Mouse (Mus musculus) T-helper 2 cell (primary cell): ENCODE measurements around the gene Elane.
"Not testable (repeated sequence)": the region's sequence is repeated elsewhere in the genome, so short reads cannot be mapped to it uniquely, and the experiment has no call there.

Source experiments
- in situ Hi-C: fragments of 300-600 bp; cut with MboI, MseI; formaldehyde crosslinking; loops from one replicate; pipeline ENCODE4 v1.15.1; 2025; ENCODE audit warnings: high pct_unique_total_duplicates

The Elane gene

GRCm38 (mm10) chr10:79881981-79882380 lies 4.1 kb upstream of the Elane start:
- in situ Hi-C loops = no loop called here

- in situ Hi-C loops = no loop called here
These were observed 2.6 kb upstream of the Elane start for GRCm38 (mm10) chr10:79883297-79884084.

- in situ Hi-C loops = no loop called here
These were observed 1.6 kb upstream of the Elane start for GRCm38 (mm10) chr10:79884446-79884845.

GRCm38 (mm10) chr10:79884938-79885337 lies 1.1 kb upstream of the Elane start:
- in situ Hi-C loops = not testable (repeated sequence)

- in situ Hi-C loops = no loop called here
These were observed 564 bp downstream of the Elane start for GRCm38 (mm10) chr10:79886611-79887010.

GRCm38 (mm10) chr10:79889386-79889785 lies 3.3 kb downstream of the Elane start:
- in situ Hi-C loops = no loop called here

- in situ Hi-C loops = no loop called here
These were observed 4.6 kb downstream of the Elane start, which contains the start of gene Cfd for GRCm38 (mm10) chr10:79890670-79891069. Cfd (plus strand) TSS chr10:79890853.

GRCm38 (mm10) chr10:79892451-79893118 lies 6.5 kb downstream of the Elane start:
- in situ Hi-C loops = not testable (repeated sequence)

GRCm38 (mm10) chr10:79896306-79896705 lies 10.3 kb downstream of the Elane start:
- in situ Hi-C loops = no loop called here

GRCm38 (mm10) chr10:79896814-79897213 lies 10.8 kb downstream of the Elane start:
- in situ Hi-C loops = no loop called here

- in situ Hi-C loops = no loop called here
These were observed 11.5 kb downstream of the Elane start for GRCm38 (mm10) chr10:79897316-79898245.

GRCm38 (mm10) chr10:79900951-79901410 lies 14.9 kb downstream of the Elane start:
- in situ Hi-C loops = no loop called here

- in situ Hi-C loops = no loop called here
These were observed 20.7 kb downstream of the Elane start for GRCm38 (mm10) chr10:79906712-79907111.

- in situ Hi-C loops = no loop called here
These were observed 21.4 kb downstream of the Elane start for GRCm38 (mm10) chr10:79907415-79907814.

GRCm38 (mm10) chr10:79908167-79909091 lies 22.4 kb downstream of the Elane start, which contains the start of gene Med16:
Med16 (minus strand) TSS chr10:79908923.
- in situ Hi-C loops = no loop called here

- in situ Hi-C loops = no loop called here
These were observed 23.3 kb downstream of the Elane start for GRCm38 (mm10) chr10:79909092-79909922.

- in situ Hi-C loops = no loop called here
These were observed 24.5 kb downstream of the Elane start, which contains the start of gene Gm26602 for GRCm38 (mm10) chr10:79910556-79910955. Gm26602 (plus strand) TSS chr10:79910856.

- in situ Hi-C loops = no loop called here
These were observed 26.4 kb downstream of the Elane start for GRCm38 (mm10) chr10:79912412-79912811.

- in situ Hi-C loops = no loop called here
These were observed 28.3 kb downstream of the Elane start for GRCm38 (mm10) chr10:79914131-79914947.
